Mouse (Mus musculus) spleen, postnatal 14 days (tissue): ENCODE measurements around the gene Adcy1.
"Not testable (repeated sequence)": the region's sequence is repeated elsewhere in the genome, so short reads cannot be mapped to it uniquely, and the experiment has no call there.

Experiments
- DNase-seq, 2 experiments: peaks; one replicate each; pipeline ENCODE4 v3.0.0; 2021 to 2022; ENCODE audit warnings: low spot score in 2 of 2

Gene Adcy1

GRCm38 (mm10) chr11:7214342-7214660 is 151.0 kb downstream of the Adcy1 start:
- no peak for DNase-seq

- DNase-seq: no peak
Observed at GRCm38 (mm10) chr11:7214761-7215160, 151.5 kb downstream of the Adcy1 start.

- DNase-seq: no peak
Observed at GRCm38 (mm10) chr11:7215703-7216102, 152.4 kb downstream of the Adcy1 start.

- not testable (repeated sequence) for DNase-seq
Observed at GRCm38 (mm10) chr11:7221826-7222225, 158.5 kb downstream of the Adcy1 start.

- no peak for DNase-seq
Observed at GRCm38 (mm10) chr11:7226200-7226599, 162.9 kb downstream of the Adcy1 start.

- DNase-seq: no peak
Observed at GRCm38 (mm10) chr11:7226810-7227550, 163.7 kb downstream of the Adcy1 start.

- no peak for DNase-seq
Observed at GRCm38 (mm10) chr11:7228107-7228506, 164.8 kb downstream of the Adcy1 start.
